Mouse (Mus musculus): ENCODE measurements at regions not wholly inside any gene's neighbourhood (a gene's known extent, or its start where the extent isn't known, plus 50 kb on each side); places are given as distances from the start of the nearest gene placed in this dataset.

DNA sequence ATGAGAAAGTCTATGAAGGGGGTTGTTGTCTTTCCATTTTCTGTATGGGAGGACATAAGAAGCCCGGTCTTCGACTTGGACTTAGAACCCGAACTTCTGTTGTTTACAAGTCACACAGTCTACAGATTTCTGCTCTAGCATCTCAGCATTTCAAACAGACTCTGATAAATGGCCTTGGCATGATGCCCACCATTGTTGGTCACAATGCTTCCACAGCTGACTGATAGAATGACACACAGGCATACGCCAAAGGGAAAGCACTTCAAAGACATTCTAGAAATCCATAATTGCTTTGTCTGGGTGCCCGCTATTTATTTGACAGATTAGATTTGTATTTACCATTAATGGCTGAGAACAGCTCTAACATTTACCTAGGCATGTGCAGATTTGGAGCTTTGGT, 326.2 kb upstream of the Tnp1 start:
- peak; percentile 36 for DNase-seq

DNA sequence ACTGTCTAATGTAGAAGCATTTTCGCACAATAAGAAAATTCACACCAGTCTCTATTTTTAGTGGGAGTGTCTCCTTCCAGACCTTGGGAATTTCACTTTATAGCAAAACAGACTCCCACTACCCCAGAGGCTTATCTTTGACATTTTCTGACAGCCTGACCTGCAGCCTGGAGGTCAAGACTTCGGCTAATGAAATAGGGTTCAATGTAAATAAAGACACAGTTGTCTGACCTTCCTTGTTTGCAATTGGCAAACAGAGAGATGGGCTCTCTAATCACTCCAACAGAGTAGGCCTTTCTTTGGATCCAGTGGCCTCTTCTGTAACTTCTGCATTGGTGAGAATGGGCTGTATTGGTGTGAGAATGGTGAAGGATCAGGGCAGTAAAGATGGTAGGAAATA, 321.7 kb upstream of the Tnp1 start:
- no peak for DNase-seq

DNA sequence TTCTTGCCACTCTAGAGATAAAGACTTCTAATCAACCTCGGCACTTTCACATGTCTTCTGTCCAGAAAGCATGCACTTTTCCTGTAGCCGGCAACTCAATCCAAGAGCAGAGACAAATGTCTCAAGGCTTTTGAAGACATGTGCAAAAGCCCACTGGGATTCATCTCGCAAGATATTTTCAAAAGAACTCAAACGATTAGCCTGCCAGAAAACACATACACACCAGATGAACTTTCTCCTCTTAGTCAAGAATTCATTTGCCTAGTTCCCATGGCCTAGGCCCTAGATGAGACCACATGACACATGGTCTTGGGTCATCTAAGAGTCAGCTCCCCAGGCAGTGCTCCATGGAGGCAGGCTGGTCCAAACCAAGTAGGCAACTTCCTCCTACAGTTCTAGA, 293.8 kb upstream of the Tnp1 start:
- DNase-seq, result no peak

DNA sequence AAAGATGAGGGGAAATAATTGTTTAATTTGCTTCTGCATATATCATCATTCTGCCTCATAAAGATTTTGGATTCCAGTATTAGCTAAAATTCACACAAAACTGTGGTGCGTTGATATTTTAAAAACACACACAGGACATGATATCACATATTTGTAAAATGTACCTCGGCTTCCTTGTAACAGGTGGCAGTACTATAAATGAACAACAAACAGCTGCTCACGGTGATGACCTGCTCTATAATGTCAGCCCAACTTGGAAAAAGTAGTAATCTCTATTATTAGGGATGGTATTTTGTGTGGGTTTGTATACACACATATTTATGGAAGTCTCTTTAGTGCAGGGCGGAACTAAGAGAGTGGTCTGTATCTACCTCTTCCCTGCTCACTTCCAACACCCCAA, 292.7 kb upstream of the Tnp1 start:
- DNase-seq, result no peak

DNA sequence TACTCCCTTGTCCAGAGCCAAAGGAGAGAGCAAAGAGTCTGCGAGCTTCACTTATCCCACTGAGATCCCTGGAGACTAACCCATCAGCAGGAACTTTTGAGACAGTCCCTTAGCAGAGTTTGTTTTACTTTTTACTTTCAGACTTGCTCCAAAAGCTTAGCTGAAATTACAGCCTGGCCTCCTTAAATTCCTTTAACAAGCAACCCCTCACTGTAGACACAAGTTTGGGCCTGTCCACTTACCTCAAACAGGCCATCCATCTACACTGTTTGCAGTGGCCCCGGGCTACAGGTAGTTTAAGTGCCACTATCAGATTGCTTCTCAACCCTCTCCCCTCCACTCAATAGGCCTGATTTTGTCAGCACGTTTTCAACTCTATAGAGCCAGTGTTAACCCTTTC, 291.5 kb upstream of the Tnp1 start:
- DNase-seq, result no peak

DNA sequence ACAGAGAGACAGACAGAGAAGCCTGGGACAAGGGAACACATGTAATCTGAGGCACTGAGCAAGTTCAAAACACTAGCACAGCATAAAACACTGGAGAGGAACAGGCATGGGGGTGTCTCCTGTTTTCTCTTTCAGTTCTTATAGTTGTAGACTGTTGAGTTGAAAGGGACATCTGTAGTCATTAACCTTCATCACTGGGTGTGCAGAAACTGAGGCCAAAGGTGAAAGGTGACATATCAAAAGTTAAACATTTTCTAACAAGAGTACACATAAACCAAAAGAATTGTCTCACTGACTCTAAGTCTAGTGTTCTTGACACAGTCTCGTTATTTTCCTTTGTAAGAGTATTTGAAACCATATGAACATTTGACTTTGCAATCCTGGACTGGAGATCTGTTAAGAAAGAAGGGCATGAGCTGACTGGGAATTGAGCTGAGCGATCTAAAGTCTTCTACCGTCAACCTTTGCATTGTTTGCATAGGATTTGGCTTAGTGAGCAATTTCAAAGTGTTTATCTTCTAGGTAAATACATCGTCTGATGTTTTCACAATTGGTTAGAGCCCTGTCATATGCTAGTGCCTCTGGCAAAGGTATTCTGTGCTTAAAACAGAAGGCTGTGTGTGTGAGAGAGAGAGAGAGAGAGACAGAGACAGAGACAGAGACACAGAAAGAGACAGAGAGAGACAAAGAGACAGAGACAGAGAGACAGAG, 284.4 kb upstream of the Tnp1 start:
- DNase-seq, result no peak

DNA sequence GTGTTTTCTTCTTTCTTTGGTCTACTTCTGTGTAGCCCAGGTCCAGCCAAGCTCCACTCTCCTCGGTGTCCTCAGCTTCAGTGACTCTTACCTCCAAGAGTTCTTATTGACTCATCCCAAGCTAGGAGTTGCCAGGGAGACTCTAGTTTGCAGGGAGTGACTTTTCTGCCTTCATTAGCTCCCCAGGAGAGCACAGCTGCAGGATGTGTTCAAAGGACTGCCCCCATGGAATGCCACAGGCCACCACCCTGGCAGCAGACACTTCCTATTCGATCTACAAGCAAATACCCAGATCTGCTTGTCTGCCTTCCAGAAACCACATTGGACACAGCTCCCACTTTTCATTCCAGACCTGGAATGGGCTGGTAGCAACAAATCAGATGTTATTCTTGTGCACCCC, 269.6 kb upstream of the Tnp1 start:
- no peak for DNase-seq

DNA sequence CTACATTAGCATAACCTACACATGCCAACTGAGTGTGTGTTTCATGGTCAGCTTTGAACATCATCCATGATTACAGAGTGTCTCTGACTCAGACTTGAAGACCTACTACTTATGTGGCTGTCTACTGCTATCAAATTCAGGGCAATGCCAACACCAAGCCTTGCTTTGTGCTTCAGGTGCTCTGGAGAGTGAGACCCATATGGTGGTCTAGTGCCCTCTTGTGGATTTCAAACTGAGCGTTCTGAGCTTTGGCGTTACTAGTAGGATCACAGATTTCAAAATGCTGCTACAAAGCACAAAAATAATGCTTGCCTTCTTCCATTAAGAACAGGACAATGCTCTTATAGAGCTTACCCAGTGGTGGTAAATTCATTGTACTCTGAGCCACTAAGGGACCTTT, 258.8 kb upstream of the Tnp1 start:
- peak; percentile 37 for DNase-seq

DNA sequence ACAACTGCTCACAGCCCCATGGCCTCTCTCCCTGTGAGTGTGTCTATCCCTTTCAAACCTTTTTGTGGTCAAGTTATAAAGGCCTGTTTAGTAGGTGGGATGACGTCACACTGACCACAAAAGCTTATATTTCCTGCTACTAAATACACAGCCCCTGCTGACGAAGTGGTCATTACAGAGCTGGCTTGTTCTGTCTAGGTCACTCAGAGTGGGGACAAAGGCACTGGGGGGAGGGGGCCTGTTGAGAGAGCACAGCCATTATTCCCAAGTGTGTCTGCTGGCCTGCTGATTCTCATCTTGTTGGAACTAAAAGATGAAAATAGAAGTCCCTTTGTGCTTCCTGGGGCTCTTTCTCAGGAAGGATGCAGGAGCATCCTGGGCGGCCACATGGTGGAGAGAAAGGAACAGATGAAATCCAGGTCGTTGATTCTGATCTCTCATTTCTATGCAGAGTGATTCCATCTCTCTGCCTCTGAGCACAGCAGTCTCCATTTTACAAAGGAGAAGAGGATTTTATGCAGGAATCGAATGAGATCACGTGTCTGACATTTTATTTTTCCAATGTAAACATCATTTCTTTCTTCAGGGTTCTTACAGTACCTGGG, 255.2 kb upstream of the Tnp1 start:
- no peak for DNase-seq

DNA sequence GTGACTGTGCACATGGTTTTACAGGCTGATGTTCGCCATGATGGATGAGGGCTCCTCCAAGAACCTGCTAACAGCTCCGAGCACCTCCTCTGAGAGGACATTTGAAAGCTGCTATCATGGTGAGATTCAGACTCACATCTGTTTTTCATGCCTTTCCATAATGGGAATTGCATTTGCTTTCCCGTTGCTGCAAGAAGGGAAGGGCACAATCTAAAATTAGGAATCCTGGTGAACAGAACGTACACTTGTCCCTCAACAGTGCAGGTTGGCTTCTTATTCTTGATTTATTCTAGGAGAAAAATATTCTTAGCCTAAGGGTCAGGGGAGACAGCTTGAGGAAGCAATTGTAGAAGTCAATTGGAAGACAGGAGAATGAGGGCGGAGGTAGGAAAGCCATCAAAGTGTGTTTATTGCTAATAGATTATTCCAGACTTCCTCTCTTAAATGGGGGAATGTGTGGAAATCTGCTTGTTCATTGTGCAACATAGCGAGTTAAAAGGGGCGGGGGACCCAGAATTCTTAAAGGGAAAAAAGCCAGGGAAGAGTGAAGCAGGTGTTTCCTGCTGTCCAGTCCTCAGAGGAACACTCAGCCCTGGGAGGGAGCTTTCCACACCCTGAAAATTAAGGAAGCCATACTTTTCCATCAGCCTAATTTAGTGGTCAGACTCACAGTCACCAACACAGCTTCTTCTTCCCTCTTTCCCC, 253.5 kb upstream of the Tnp1 start:
- DNase-seq, result no peak

DNA sequence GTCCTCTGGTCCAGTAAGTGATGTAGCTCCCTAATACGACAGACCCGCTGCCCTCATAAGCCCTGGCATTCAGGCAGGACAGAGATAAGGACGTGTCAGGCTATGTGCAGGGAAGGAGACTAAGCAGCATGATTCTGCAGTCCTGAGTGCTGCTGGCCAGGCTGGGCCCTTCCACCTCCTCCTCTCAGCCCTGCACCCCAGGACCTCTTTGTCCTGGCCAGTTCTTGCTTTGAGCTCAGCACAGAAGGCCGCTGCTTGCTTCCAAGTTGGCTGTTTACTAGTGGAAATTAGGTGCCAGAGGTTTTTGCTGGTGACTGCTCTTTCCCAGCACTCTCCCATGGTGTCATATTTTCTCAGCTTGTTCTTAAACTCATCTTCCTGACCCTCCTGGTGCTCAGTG, 249.3 kb upstream of the Tnp1 start:
- DNase-seq, result no peak

DNA sequence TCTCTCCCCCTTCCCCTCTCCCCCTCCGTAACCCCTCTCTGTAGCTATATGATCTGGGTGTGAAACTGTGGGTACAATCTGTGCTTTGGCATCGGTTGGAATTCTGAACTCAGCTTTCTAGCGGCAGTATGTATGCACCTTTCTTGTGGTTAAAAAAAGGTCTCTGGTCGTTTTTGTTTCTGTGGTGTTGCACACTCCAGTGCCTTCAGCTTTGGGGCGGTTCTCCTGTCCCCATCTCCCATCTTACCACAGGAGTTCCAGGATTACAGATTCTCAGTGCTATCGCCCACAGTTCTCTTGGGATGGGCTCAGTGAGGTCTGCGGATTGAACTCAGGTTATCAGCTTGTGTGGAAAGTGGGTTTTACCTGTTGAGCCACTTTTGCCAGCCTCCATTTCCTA, 248.5 kb upstream of the Tnp1 start:
- DNase-seq, result no peak

DNA sequence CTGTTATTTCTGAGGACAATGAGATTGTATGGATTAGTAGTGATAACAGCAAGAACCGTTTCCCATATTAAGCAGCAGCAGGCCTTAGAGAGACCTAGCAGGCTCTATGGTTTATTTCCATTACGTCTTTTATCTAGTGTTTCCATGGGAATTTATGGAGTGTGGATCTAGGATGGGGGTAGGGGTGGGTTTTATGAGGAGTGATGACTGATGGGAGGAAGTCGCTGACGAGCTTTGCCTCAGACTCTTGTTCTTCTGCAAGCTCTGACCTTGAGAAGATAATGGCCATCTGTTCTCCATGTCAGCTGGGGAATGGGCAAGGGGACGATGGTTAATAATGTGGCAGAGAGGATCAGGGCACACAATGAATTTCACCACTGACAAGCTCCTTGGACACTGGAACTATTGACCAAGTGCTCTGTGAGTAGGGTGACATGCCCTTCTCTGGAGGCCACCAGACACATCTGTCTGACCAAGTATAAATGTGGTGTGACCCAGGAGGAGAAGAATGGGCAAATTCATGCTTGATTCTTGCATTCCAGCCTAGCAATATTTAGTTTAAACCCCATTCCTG, 243.9 kb upstream of the Tnp1 start:
- DNase-seq, result no peak

DNA sequence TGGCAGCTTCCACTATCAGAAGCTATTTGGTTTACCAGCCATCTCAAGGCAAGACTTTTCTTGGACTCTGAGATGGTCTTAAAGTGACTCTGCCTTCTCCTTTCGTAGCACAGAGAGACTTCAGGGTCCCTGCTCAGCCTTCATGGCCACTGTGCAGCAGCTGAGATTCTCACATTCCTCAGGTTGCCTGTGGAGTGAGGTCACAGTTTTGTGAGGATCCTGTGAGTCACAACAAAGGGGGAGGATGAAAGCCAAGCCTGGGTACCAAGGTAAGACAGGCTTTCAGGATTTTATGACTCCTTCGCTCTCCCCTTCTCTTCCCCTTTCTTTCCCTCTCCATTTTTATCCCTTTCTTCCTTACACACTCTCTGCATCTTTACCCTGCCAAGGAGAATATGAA, 241.6 kb upstream of the Tnp1 start:
- DNase-seq, result no peak

DNA sequence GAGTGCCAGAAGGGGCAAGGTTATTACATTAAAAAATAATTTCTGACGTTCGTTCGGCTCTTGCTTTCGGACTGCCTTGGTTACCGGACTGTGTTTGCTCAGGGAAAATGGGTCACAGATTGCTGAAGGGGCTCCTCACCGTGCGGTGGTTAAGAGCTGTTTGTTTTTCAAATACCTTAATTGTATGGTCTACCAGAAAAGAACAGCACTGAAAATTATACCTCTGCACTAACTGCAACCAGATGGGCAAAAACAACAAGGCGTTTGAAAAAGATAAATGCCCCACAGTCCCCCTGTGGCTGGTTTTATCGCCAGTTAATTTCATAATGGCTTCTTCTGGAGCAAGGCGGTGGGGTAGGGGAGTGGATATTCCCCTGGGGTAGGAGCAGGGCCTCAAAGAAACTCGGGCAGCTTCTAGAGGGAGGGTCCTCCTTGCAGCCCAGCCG, 236.2 kb upstream of the Tnp1 start:
- no peak for DNase-seq

DNA sequence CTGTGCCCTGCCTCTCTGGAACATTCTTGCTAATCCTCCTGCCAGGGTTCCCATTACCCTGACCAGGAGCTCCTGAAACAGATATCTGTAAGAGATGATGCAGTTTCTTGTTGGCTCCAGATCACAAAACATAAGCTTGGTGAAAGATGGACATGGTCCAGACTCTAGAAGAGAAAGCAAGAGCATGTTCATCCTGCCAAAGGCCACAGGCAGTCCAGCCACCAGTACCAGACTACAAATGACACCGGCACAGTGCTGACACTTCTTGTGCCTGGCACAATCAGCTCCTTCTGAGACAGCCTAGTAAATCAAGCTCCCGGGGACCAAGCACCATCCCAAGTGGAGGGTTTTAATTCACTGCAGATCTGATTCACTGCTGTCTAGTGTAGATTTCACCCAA, 228.3 kb upstream of the Tnp1 start:
- DNase-seq, result no peak

DNA sequence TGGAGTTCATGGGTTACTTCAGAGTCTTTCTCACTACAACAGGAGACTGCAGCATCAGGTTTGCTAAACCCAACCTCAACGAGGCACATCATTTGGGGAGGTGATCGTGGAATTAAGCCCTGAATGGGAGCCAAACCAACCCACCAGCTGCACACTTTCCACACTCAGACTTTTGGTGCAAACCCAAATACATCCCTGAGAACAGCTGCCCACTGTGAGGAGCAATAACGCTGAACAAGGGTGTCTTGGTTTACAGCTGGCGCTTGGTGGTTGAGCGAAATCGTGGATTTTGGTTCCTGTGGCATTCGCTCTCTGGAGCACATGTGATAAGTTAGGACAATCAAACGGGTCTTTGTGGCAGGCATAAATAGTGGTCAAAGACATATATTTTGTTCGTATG, 226.6 kb upstream of the Tnp1 start:
- no peak for DNase-seq

DNA sequence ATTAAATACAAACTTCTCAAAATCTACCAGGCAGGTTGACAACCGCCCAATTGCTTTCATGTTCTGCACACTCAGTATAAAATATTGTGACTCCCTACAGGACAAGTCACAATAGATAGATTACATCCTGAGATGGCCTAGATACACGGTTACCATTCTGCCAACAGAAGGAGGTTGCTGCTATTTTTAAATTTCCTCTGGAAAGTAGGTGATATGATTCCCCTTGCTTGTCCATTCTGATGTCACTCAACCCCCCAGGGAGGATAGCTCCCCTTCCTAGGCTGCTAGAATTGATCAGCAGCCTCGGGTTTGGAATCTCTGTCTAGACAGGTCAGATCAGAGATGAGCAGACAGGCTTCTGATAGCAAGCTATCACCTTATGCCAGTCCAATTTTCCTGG, 221.2 kb upstream of the Tnp1 start:
- DNase-seq, result peak; percentile 12

DNA sequence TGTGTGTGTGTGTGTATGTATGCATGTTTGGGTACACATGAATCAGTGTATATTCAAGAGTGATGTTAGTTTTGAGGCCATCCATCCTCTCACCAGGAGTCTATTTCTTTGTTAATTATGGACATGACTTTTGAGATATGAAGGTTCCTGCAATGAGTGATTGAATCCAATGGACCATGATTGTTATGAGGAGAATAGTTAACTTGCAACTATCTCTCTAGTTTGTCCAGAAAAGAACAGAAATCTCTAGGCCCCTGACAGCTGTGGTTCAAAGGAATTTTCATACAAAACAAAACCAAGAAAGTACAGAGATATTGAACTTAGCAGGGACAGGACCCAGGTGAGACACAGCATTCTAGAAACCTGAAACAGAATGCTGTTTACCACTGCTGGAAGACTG, 217.9 kb upstream of the Tnp1 start:
- DNase-seq, result no peak

DNA sequence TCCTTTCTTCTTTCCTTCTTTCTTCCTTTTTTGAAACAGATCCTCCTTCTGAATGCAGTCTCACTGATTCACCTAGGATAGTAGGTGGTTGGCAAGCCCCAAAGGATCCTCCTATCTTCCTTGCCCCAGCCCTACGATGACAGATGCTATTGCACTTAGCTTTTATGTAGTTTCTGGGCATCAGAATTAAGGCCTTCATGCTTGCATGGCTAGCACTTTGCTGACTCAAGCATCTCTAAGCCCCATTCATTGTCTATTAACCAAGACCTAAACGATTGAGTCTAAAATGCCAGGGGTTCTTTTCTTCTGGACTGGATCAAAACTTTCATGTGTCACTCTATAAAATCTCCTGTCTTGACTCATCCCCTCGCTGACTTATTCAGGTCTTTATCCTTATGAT, 217.3 kb upstream of the Tnp1 start:
- no peak for DNase-seq

DNA sequence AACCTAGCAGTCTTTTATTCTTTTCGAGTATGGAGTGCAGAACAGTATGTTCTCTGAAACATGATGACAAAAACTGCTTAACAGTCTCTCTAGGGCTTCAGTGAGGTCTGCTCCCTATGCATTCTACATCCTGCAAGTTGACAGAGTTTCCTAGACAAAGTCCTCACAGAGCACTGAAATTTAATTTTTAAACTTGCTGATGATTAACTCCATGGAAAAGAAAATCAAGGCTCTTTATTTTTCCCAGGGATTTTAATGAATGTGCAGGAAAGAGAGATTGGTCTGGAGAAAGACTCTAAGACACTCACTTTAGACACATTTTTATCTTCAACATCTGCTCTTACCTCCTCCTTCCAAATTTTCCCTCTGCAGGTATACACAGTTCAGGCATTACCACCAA, 214.9 kb upstream of the Tnp1 start:
- DNase-seq, result no peak

DNA sequence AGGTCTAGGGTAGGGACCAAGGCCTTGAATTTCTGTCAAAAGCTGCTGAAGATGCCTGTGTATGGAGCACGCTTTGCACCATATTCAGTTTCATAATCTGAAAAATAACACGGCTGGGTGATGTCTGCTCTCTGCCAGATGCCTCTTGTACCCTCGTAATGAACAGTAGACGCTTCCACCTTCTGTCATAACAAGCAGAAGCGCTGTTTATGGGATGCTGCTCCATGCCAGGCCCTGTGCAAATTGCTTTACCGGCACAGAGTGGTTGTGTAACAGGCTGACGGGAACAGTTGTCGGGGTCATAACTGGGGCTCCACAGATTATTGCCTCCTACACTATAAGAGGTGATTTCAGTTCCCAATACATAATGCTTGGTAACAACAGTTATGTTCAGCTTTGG, 211.5 kb upstream of the Tnp1 start:
- no peak for DNase-seq

DNA sequence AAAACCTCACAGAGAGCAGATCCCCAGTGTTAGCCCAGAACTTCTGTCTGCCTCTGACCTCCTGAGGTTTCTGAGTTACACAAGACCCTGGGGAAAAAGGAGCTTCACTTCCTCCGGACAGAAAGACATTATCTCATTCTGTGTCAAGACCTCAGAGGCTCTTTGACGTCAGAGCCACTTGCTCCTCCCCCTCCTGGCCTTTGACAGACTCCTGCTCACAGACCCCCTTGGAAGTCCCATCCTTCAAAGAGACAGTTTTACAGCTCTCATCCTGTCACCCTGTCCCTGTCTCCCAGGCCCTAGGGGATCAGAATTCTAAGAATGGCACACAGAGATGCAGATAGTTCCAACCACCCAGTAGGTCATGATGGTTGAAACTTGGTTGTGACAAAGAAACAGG, 206.2 kb upstream of the Tnp1 start:
- peak; percentile 19 for DNase-seq
